In the genomic region with DNA sequence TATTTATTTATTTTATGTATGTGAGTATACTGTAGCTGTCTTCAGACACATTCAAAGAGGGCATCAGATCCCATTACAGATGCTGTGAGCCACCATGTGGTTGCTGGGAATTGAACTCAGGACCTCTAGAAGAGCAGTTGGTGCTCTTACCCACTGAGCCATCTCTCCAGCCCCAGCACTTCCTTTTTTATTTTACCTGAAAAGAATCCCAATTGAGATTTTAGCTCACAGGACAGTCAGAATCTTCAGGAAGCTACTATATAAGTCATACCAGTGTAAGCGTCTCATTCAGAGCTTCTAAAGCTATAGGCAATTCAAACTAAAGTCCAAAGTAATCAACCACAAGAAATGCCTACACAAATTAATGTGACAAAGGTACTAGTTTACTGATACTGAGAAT, we compare ENCODE assay signal across 31 mouse cellular contexts.
"Had no signal": no experiment of that assay in that cellular context is flagged by ENCODE, and none has a peak within 500 bp of the region (broad histone marks: within the 10 kb centered on the region; RNA-seq: fewer than 3 reads in every experiment).

No protein-coding gene starts in this region.

- H3K27ac ChIP-seq: heart, embryonic 10.5 days; heart, embryonic 13.5 days; heart, embryonic 15.5 days; hindbrain, embryonic 10.5 days; hindbrain, embryonic 12.5 days; hindbrain, embryonic 13.5 days; hindbrain, embryonic 14.5 days; hindbrain, embryonic 15.5 days; hindbrain, postnatal 0 days; intestine, embryonic 15.5 days; kidney, embryonic 15.5 days; kidney, postnatal 0 days; layer of hippocampus, adult 2 months; left cerebral cortex, adult 2 months had no signal

- H3K9me3 ChIP-seq: heart, embryonic 10.5 days; heart, embryonic 12.5 days; heart, embryonic 13.5 days; heart, embryonic 15.5 days; hindbrain, embryonic 10.5 days; hindbrain, embryonic 12.5 days; hindbrain, embryonic 13.5 days; hindbrain, embryonic 15.5 days; intestine, embryonic 15.5 days; kidney, embryonic 15.5 days had no signal

- H3K27me3 ChIP-seq: heart, embryonic 12.5 days; heart, embryonic 13.5 days; heart, embryonic 15.5 days; hindbrain, embryonic 12.5 days; hindbrain, embryonic 13.5 days; hindbrain, embryonic 15.5 days; intestine, embryonic 15.5 days; kidney, embryonic 15.5 days had no signal

- H3K4me1 ChIP-seq: heart, embryonic 10.5 days; heart, embryonic 15.5 days; hindbrain, embryonic 10.5 days; hindbrain, embryonic 12.5 days; hindbrain, embryonic 13.5 days; hindbrain, embryonic 15.5 days; intestine, embryonic 15.5 days; kidney, embryonic 15.5 days had no signal

- H3K9ac ChIP-seq: heart, embryonic 12.5 days; heart, embryonic 13.5 days; heart, embryonic 15.5 days; hindbrain, embryonic 12.5 days; hindbrain, embryonic 13.5 days; hindbrain, embryonic 14.5 days; hindbrain, embryonic 15.5 days; intestine, embryonic 15.5 days; kidney, embryonic 15.5 days had no signal

- DNase-seq: heart, postnatal 10 days; heart, postnatal 14 days; heart, postnatal 36 days; heart, postnatal 4 days; kidney, adult 11 months; kidney, adult 18-20 months; kidney, adult 2 months; kidney, adult 8-10 months; kidney, adult 9 months; kidney, postnatal 10 days; kidney, postnatal 14 days; kidney, postnatal 25 days; kidney, postnatal 36 days; kidney, postnatal 4 days; layer of hippocampus, adult 9-11 months; layer of hippocampus, postnatal 36 days had no signal

- H3K36me3 ChIP-seq: heart, embryonic 15.5 days; hindbrain, embryonic 12.5 days; hindbrain, embryonic 15.5 days; intestine, embryonic 15.5 days had no signal

- H3K4me3 ChIP-seq: heart, embryonic 10.5 days; heart, embryonic 12.5 days; heart, embryonic 13.5 days; heart, embryonic 15.5 days; hindbrain, embryonic 10.5 days; hindbrain, embryonic 12.5 days; hindbrain, embryonic 13.5 days; hindbrain, embryonic 15.5 days; intestine, embryonic 15.5 days; kidney, embryonic 15.5 days; layer of hippocampus, adult 2 months; left cerebral cortex, adult 2 months had no signal
